ENCODE assay signal across 10 mouse cellular contexts in the genomic region with DNA sequence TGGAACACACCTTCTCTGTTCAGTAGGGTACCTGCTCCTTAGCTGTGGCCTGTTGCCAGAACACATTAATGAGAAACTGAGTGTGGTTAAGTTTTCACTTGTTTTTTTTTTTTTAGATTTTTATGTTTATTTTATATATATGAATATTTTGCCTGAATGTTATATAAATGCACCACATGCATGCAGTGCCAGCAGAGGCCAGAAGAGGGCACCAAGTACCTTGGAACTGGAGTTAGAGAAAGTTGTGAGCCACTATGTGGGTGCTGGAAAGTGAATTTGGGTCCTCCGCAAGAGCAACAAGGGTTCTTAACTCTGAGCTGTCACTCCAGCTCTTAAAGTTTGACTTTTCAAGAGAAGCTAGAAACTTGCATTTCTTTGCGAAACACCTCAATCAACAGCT. TPM values are rescaled to one million over a fixed set of nuclear protein-coding genes. Genes with fewer than 3 reads are reported as not detected.
A peak's percentile ranks its signal among the peaks of the same experiment; 100 is the strongest.
DNase-seq lines count a peak whose midpoint lies in the region; ATAC-seq and TF ChIP-seq lines count a peak whose summit lies in the region.
"Had no signal": no experiment of that assay in that cellular context is flagged by ENCODE, and none has a peak within 500 bp of the region (broad histone marks: within the 10 kb centered on the region; RNA-seq: fewer than 3 reads in every experiment).

No protein-coding gene starts in this region.

- no peaks in the 10 kb centered on the region for H3K9me3 ChIP-seq in forebrain, postnatal 0 days (ENCODE audit: low read length)
- no peaks in the 10 kb centered on the region for H3K9me3 ChIP-seq in forebrain, embryonic 13.5 days (replicated peaks)
- H3K9me3 ChIP-seq: megakaryocyte, embryonic 14.5 days had no signal

- DNase-seq in forebrain, postnatal 0 days, result peak; percentile 12
- peak; percentile 30 for DNase-seq in right cerebral cortex, adult 18-20 months
- no peak for DNase-seq in right cerebral cortex, postnatal 25 days
- peak; percentile 29 to 45 for DNase-seq in cerebellum, postnatal 36 days
- DNase-seq in left cerebral cortex, adult 2 months (ENCODE audit: extremely low spot score in 1 of 2, low spot score in 2 of 2), result peak; percentile 16 to 46
- DNase-seq in right cerebral cortex, postnatal 14 days, result peak; percentile 36

- no peak overlapping the region for H3K4me2 ChIP-seq in forebrain, postnatal 0 days (ENCODE audit: low read depth)
- H3K4me2 ChIP-seq in forebrain, embryonic 13.5 days, result no peak overlapping the region

- no peak overlapping the region for H3K4me3 ChIP-seq in forebrain, postnatal 0 days (ENCODE audit: low read depth, low read length)
- H3K4me3 ChIP-seq in forebrain, embryonic 13.5 days, result no peak overlapping the region
- no peak overlapping the region for H3K4me3 ChIP-seq in left cerebral cortex, adult 2 months
- H3K4me3 ChIP-seq: megakaryocyte, embryonic 14.5 days had no signal

- H3K9ac ChIP-seq in forebrain, postnatal 0 days, result no peak overlapping the region
- no peak overlapping the region for H3K9ac ChIP-seq in forebrain, embryonic 13.5 days

- peak; percentile 53 for TF ChIP-seq CTCF in forebrain, postnatal 0 days (IDR thresholded peaks at IDR 0.05; ENCODE audit: low read depth)
- TF ChIP-seq CTCF in left cerebral cortex, adult 2 months (IDR thresholded peaks at IDR 0.05), result peak; percentile 67

- 94% methylated on average over 2 of the region's 2 CpGs for WGBS in forebrain, postnatal 0 days
- WGBS in forebrain, embryonic 13.5 days, result 90% methylated on average over 2 of the region's 2 CpGs

- intact Hi-C loops in left cerebral cortex, adult 2 months (cut with DNase I), result no loop called here

- H3K4me1 ChIP-seq in forebrain, postnatal 0 days (ENCODE audit: insufficient read depth), result no peaks in the 10 kb centered on the region
- no peaks in the 10 kb centered on the region for H3K4me1 ChIP-seq in forebrain, embryonic 13.5 days
- H3K4me1 ChIP-seq: megakaryocyte, embryonic 14.5 days had no signal

- no peak for ATAC-seq in forebrain, postnatal 0 days
- no peak for ATAC-seq in forebrain, embryonic 13.5 days
- no peak for ATAC-seq in megakaryocyte, adult 5-6 weeks (ENCODE audit: poor library complexity, severe bottlenecking)

- H3K27ac ChIP-seq in forebrain, postnatal 0 days (ENCODE audit: low read depth, low read length), result no peak overlapping the region
- H3K27ac ChIP-seq in forebrain, embryonic 13.5 days, result no peak overlapping the region
- H3K27ac ChIP-seq in left cerebral cortex, adult 2 months, result no peak overlapping the region

- no peaks in the 10 kb centered on the region for H3K27me3 ChIP-seq in forebrain, postnatal 0 days (ENCODE audit: insufficient read depth, low read length)
- no peaks in the 10 kb centered on the region for H3K27me3 ChIP-seq in forebrain, embryonic 13.5 days

- peaks cover 3% of the 10 kb centered on the region; the same call in 1 of the 2 replicates for H3K36me3 ChIP-seq in forebrain, postnatal 0 days (ENCODE audit: insufficient read depth)
- H3K36me3 ChIP-seq in forebrain, embryonic 13.5 days (ENCODE audit: poor library complexity, severe bottlenecking), result no peaks in the 10 kb centered on the region

RNA-seq across cellular contexts. Expression of gene Slc25a14, which starts 20.9 kb away (rescaled TPM):
- total RNA-seq in forebrain, postnatal 0 days (2014; rRNA removed), result 25.9 and 26.8 TPM in 2 replicates
- polyA plus RNA-seq in forebrain, postnatal 0 days (2015; fragmentation: Nextera tagmentation; extraction: Ambion mirVana), result 51.9 and 54.2 TPM in 2 replicates
- 41.0 and 42.5 TPM in 2 replicates for polyA plus RNA-seq in forebrain, embryonic 13.5 days (2015; fragmentation: Nextera tagmentation; extraction: Ambion mirVana)
- total RNA-seq in left cerebral cortex, adult 2 months (2021), result 10 to 100 TPM; 58.3 to 68.5 TPM
- total RNA-seq in megakaryocyte, adult 5-6 weeks (2015), result 6.0 and 7.0 TPM in 2 replicates
- total RNA-seq in megakaryocyte, adult 5-6 weeks (2017), result 5.0 and 16.1 TPM in 2 replicates

RNA-seq across cellular contexts. Expression of gene Gpr119, which starts 30.2 kb away (rescaled TPM):
- total RNA-seq in forebrain, postnatal 0 days (2014; rRNA removed), result 0.14 TPM in 1 of 2 replicates, not detected in the other
- polyA plus RNA-seq in forebrain, postnatal 0 days (2015; fragmentation: Nextera tagmentation; extraction: Ambion mirVana), result not detected in 2 replicates
- not detected in 2 replicates for polyA plus RNA-seq in forebrain, embryonic 13.5 days (2015; fragmentation: Nextera tagmentation; extraction: Ambion mirVana)
- total RNA-seq in left cerebral cortex, adult 2 months (2021), result not detected
- 0.18 TPM in 1 of 2 replicates, not detected in the other for total RNA-seq in megakaryocyte, adult 5-6 weeks (2015)
- not detected in 2 replicates for total RNA-seq in megakaryocyte, adult 5-6 weeks (2017)
- polyA plus RNA-seq: gonadal fat pad, adult 2 months had no signal

RNA-seq across cellular contexts. Expression of gene Zfp280c, which starts 49.8 kb away (rescaled TPM):
- 23.2 and 26.7 TPM in 2 replicates for total RNA-seq in forebrain, postnatal 0 days (2014; rRNA removed)
- polyA plus RNA-seq in forebrain, postnatal 0 days (2015; fragmentation: Nextera tagmentation; extraction: Ambion mirVana), result 6.6 and 7.6 TPM in 2 replicates
- 14.9 and 16.5 TPM in 2 replicates for polyA plus RNA-seq in forebrain, embryonic 13.5 days (2015; fragmentation: Nextera tagmentation; extraction: Ambion mirVana)
- total RNA-seq in left cerebral cortex, adult 2 months (2021), result 10 to 100 TPM; 21.0 to 21.3 TPM
- 22.8 and 26.0 TPM in 2 replicates for total RNA-seq in megakaryocyte, adult 5-6 weeks (2015)
- total RNA-seq in megakaryocyte, adult 5-6 weeks (2017), result 11.1 and 14.0 TPM in 2 replicates

RNA-seq across cellular contexts. Expression of gene Rbmx2, which starts 50.7 kb away (rescaled TPM):
- 9.7 and 13.1 TPM in 2 replicates for total RNA-seq in forebrain, postnatal 0 days (2014; rRNA removed)
- polyA plus RNA-seq in forebrain, postnatal 0 days (2015; fragmentation: Nextera tagmentation; extraction: Ambion mirVana), result 28.5 and 30.3 TPM in 2 replicates
- 31.5 and 35.2 TPM in 2 replicates for polyA plus RNA-seq in forebrain, embryonic 13.5 days (2015; fragmentation: Nextera tagmentation; extraction: Ambion mirVana)
- total RNA-seq in left cerebral cortex, adult 2 months (2021), result 1 to 10 TPM; 4.1 to 4.6 TPM
- total RNA-seq in megakaryocyte, adult 5-6 weeks (2015), result 13.5 and 14.3 TPM in 2 replicates
- 12.9 and 15.6 TPM in 2 replicates for total RNA-seq in megakaryocyte, adult 5-6 weeks (2017)
